ENCODE assay signal across 8 mouse cellular contexts in the genomic region with DNA sequence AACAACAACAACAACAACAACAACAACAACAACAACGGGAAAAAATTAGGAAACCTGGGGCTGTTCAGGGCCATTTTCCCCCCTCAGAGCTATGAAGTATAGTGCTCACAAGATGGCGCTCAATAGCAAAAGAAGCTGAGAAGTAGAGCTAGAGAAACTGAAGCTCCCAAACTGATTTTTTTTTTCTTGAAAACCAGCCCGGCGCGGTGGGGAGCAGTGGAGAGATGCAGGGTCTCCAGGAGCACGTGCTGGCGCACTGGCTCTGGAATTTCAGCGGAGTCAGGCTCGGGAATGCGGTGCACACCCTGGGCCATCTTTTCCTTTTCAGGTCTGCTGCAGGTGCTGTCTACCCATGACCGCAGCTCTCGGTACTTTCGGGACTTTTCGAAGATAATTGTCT.
DNase-seq lines count a peak whose midpoint lies in the region; ATAC-seq lines count a peak whose summit lies in the region.

No protein-coding gene starts in this region.

- H3K4me2 ChIP-seq in forebrain, embryonic 14.5 days (ENCODE audit: low read length) = peak overlapping the region; percentile 49
- H3K4me2 ChIP-seq in hindbrain, embryonic 16.5 days (ENCODE audit: low read length) = peak overlapping the region; percentile 72

- no peak overlapping the region for H3K9ac ChIP-seq in forebrain, embryonic 14.5 days (ENCODE audit: low read length)
- H3K9ac ChIP-seq in hindbrain, embryonic 16.5 days (ENCODE audit: low read depth, low read length) = no peak overlapping the region

- 16% methylated on average over 14 of the region's 14 CpGs for WGBS in forebrain, embryonic 14.5 days
- WGBS in hindbrain, embryonic 16.5 days = 19% methylated on average over 14 of the region's 14 CpGs

- no peaks in the 10 kb centered on the region for H3K9me3 ChIP-seq in forebrain, embryonic 14.5 days (replicated peaks; ENCODE audit: control insufficient read depth, low read length)
- H3K9me3 ChIP-seq in hindbrain, embryonic 16.5 days (ENCODE audit: control insufficient read depth, low read length) = no peaks in the 10 kb centered on the region

- no peaks in the 10 kb centered on the region for H3K36me3 ChIP-seq in forebrain, embryonic 14.5 days (ENCODE audit: control insufficient read depth, insufficient read depth, low read length)
- H3K36me3 ChIP-seq in hindbrain, embryonic 16.5 days (ENCODE audit: control insufficient read depth, insufficient read depth, low read length) = no peaks in the 10 kb centered on the region

- H3K27ac ChIP-seq in forebrain, embryonic 14.5 days (ENCODE audit: low read depth, low read length) = no peak overlapping the region
- H3K27ac ChIP-seq in hindbrain, embryonic 16.5 days (ENCODE audit: low read depth, low read length) = no peak overlapping the region

- no peak overlapping the region; the same call in 1 of the 2 replicates for H3K4me3 ChIP-seq in forebrain, embryonic 14.5 days (ENCODE audit: low read depth, low read length)
- H3K4me3 ChIP-seq in hindbrain, embryonic 16.5 days (ENCODE audit: low read length) = peak overlapping the region; percentile 34

- no peak; the same call in 1 of the 2 replicates for ATAC-seq in cerebellum, adult (ENCODE audit: insufficient number of reproducible peaks, low FRiP score, low TSS enrichment)
- peak; percentile 82 for ATAC-seq in forebrain, embryonic 14.5 days
- peak; percentile 77 for ATAC-seq in hindbrain, embryonic 16.5 days

- no peaks in the 10 kb centered on the region; the same call in 1 of the 2 replicates for H3K4me1 ChIP-seq in forebrain, embryonic 14.5 days (ENCODE audit: control insufficient read depth, insufficient read depth, low read length)
- H3K4me1 ChIP-seq in hindbrain, embryonic 16.5 days (ENCODE audit: control insufficient read depth, insufficient read depth, low read depth, low read length) = peaks cover 6% of the 10 kb centered on the region

- no peaks in the 10 kb centered on the region for H3K27me3 ChIP-seq in forebrain, embryonic 14.5 days (replicated peaks; ENCODE audit: control insufficient read depth, insufficient read depth, low read length)
- H3K27me3 ChIP-seq in hindbrain, embryonic 16.5 days (replicated peaks; ENCODE audit: control insufficient read depth, insufficient read depth, low read length) = no peaks in the 10 kb centered on the region

- peak; percentile 6 for DNase-seq in cerebellum, adult 11 months
- DNase-seq in brain, embryonic 18.5 days (ENCODE audit: low read depth, low spot score) = peak; percentile 58
- DNase-seq in forebrain, embryonic 14.5 days (ENCODE audit: low spot score) = peak; percentile 89
- DNase-seq in layer of hippocampus, postnatal 25 days (ENCODE audit: extremely low spot score in 1 of 2, low spot score in 1 of 2) = peak; percentile 21 to 27
- peak; percentile 35 for DNase-seq in lung, postnatal 36 days
- DNase-seq in right cerebral cortex, postnatal 36 days (ENCODE audit: low spot score in 2 of 2) = peak; percentile 10 to 14

Comparison
In these comparisons a context has a peak if more than half of its experiments do, and no peak if none do; other contexts are left out.
1. DNase-seq: peak in every context shown above with its lines; median percentile 89 in forebrain, embryonic 14.5 days; 58 in brain, embryonic 18.5 days; 35 in lung, postnatal 36 days; 24 in layer of hippocampus, postnatal 25 days; 12 in right cerebral cortex, postnatal 36 days; 6 in cerebellum, adult 11 months.